Mouse (Mus musculus): ENCODE measurements at regions not wholly inside any gene's neighbourhood (a gene's known extent, or its start where the extent isn't known, plus 50 kb on each side); places are given as distances from the start of the nearest gene placed in this dataset.

DNA sequence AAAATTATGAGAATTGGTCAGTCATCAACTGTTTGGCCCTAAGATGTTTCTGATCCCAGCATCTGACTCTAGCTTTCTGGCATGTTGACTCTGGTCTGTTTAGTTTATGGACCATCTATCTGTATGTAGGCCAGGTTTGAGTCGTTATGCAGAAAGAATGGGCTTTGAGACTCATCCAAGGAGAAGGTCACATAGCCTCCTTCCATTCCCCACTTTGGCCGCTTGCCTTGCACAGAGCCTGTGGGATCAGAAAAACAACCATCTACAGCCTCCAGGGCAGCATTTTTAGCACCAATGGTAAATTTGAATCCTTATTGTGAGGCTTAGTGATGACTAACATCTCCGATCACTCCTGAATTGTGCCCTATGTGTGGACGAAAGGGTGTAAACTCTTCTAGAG lies 257.9 kb upstream of the Id4 start:
- DNase-seq: no peak

DNA sequence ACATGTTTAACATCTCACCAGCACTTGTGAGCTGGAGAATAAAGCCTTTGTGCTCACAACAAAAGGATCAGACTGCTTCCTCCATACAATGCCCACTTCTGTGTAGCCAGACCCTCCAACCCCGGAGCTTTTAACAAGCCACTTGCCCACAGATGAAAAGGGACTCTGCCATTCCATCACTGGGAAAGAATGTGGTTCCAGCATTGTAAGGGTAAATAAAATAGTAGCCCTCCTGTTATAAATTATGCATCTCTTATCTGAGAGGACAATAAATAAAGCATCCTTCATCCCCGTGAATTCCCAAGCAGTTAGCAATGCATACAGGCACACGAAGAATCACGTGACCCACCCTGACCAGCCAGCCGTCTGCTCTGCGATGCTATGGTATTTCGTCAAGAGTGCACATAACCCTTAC lies 247.7 kb upstream of the Id4 start:
- DNase-seq: no peak

- no peak for DNase-seq
Measured at GRCm38 (mm10) chr13:48015296-48015695, 245.7 kb upstream of the Id4 start.

DNA sequence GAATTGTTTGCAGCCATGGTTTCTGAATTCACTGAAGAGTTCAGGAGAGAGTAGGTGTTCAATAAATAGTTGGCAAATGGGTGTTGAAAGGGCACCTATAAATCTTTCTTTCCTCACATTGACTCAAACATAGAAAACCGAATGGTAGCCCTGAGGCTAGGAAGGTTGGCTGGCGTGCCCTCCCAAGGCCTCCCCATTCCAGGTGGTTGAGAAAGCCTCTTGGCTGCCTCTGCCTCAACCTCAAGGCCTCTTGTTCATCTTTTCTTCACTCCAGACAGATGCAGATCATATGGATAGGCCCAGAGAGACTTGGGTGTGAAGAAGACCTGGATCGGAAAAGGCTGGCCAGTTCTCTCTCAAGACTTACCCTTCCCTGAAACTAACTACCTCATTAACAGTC lies 245.0 kb upstream of the Id4 start:
- no peak for DNase-seq

DNA sequence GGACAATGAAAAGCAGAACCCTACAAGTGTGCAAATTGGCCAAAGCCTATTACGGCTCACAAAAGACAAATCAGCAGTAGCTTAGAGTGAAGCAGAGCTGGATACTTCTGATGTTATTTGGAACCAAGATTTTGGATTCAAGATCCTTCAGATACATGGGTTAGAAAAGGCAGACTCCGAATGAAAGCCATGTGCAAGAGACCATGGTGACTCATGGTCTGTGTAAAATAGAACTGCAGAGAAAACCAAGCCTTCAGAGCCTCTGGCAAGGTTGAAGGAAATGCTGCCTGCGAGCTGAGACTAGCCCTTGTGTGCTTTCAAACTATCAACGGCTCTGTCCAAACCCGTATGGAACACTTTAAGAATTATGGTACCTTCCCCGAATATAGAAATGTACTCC lies 244.4 kb upstream of the Id4 start:
- no peak for DNase-seq

- DNase-seq: peak; percentile 12
Measured at GRCm38 (mm10) chr13:48017649-48018048, 243.4 kb upstream of the Id4 start.

DNA sequence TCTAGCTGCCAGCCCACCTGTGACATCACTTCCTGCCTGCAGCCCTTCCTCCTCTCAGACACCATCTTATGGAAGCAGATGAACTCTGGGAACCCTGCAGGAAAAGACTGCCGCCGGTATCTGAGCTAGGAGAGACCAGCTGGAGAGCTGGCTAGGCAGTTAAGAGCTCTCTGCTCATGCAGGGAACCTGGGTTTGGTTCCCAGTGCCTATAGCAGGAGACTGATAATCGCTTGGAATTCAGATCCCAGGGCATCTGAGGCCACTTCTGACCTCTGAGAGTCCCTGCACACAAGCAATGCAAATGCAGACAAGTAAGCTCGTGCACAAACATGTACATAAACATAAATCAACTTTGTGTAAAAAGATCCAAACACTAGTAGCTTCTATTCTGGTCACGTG lies 242.4 kb upstream of the Id4 start:
- DNase-seq: peak; percentile 4

- DNase-seq: no peak
Measured at GRCm38 (mm10) chr13:48022958-48023615, 237.9 kb upstream of the Id4 start.

DNA sequence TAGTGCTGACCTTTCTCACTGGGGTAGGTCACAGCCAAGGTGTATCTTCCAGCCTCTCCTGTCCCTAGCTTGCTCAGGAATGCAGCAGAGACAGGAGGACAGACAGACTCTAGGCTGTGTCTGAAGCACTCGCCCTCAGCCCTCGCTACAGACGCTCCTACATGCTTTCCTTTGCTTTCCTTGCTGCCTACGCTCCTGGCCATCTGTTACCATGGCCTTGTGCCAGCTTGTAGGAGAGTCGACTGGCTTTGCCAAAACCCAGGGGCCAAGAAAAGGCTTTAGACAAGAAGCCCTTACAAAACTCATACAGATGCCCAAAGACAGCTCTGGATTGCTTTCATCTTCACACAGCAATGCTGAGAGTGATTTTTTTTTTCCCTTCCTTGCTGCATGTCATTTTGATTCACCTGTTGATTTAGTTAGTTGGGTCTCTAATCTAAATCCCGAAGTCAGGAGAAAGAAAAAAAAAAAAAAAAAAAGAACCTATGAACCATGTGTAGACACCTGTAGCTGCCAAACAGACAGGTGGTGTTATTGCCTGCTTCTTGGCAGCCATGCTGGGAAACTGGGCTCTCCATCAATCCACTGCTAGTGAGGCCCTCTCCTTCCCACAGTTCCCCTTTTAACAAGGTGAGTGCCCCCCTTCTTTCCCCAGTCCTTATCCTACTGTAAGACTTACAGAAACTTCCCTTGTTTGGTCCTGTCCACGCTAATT lies 233.1 kb upstream of the Id4 start:
- peak; percentile 14 for DNase-seq

DNA sequence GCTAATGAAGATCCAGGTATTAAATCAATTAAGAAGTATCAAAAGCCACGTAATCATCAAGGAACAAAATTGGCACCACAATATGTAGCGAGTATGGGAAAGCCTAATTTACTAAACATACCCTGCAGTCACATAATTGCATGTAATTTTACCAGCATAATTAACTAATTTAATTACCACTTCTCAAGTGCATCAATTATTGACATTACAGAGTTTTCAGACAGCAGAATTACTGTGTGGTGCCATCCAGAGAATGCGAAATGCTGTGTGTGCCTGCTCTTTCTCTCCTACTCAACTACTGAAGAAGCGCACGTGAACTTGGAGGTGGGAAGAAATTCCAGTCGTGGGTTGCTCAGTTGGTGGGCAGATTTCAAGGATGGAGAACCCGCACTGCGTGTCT lies 229.5 kb upstream of the Id4 start:
- no peak for DNase-seq

DNA sequence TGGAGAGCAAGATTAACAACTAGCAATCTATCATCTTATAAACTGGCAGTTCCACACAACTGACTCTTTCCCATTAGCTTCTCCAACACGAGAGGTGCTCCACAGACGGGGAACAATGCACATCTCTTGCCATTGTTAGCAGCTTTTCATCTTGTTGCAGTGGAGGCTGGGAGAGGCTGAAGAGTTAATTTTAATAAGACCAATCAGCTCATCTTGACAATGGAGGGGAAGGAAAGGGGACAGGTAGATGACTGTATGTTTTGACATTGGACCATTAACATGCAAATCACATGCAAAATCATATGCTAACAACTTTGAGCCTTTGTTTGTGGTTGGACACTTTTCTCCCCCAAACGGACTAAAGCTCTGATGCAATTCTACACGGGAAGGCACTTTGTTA lies 218.9 kb upstream of the Id4 start:
- DNase-seq: no peak

GRCm38 (mm10) chr13:48042572-48042971 lies 218.5 kb upstream of the Id4 start:
- DNase-seq: no peak

DNA sequence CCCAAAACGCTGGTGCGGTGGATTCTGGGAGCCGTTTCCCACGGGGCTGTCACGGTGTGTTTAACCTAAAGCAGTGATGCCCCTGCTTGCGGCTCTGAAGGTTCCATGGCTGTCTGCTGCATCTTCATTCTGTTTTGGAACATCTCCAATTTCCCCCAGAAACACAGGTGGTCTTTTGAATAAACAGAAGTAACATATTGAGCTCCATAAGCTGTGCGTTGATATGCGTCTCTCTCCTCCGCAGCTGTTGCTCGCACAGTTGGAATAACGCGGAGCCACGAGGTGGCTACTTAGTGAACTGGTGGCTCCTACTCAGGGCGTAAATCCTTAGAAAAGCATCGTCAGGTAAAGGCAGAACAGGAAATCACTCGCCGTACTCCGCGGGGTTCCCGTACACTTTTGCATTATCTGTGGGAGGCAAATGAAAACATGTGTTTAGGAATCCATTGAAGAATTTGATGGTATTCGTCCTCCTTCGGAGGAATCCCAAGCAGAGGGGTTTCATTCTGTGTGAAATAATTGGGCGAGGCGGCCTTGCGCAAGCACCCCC lies 214.8 kb upstream of the Id4 start:
- no peak for DNase-seq

GRCm38 (mm10) chr13:48049796-48050195 lies 211.2 kb upstream of the Id4 start:
- DNase-seq: no peak

DNA sequence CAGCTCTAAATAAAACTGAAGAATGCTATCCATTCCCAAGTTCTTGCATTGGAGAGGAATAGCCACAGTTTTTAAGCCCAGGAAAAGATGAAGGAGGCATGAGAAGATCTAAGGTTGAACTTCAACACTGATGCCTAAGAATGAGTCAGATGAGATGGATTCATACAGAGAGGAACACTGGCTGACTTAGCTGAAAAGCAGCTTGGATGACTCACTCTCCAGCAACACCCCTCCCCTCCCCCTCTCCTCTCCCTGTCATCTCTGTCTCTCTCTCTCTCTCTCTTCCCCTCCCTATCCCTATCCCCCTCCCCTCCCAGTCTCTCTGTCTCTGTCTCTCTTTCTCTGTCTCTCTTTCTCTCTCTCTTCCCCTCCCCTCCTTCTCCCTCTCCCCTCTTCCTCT lies 186.4 kb upstream of the Id4 start:
- no peak for DNase-seq

- DNase-seq: no peak
Measured at GRCm38 (mm10) chr13:48075315-48075714, 185.7 kb upstream of the Id4 start.

DNA sequence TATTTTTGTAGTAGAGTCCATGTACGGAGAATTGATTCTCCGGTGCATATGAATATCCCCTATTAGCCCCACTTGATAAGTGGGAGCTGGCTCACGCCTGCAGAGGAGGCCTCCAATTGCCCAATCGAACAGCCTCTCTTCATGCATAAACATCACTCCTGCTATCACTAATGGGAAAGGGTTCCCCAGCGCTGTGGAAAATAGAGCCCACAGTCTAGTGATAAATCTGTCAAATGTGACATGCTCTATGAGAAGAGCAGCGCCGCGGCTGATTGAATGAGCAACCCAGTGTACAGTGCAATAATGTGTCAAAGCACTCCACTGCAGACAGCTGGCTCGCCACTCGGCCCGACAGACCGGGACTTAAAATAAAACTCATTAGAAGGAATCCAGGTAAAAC lies 182.8 kb upstream of the Id4 start:
- DNase-seq: no peak

DNA sequence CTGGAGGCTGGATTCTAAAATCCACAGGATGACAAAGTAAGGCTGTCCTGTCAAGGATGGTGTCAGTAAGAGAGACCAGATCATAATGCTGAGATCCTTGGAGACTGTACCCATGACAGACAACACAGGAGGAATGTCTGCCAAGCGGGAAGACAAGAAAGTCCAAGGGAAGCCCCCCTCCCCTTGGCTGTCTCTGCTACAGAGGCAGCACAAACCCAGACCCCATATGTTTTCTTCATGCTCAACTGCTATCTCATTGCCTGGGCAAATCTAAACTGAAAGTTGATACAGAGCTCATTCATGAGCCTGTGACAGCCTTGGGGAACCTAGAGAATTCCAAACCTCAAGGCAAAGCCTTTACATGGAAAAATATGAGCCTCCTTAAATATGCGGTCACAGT lies 177.7 kb upstream of the Id4 start:
- no peak for DNase-seq

DNA sequence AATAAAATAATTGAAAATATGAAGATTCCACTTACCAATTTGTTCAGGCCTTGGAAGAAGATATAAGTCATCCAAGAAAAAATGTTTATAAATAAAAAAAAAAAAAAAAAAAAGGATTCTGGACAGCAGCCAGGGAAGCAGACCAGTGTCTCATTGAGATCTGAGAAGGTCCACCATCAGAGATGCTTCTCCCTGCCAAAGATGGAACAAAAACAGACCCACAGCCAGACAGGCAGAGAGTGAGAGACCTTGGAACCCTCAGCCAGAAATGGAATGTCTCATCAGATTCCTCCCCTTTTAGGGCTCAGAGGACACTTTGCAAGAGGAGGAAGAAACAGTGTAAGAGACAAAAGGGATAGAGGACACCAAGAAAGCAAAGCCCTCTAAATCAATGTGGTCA lies 177.2 kb upstream of the Id4 start:
- DNase-seq: no peak

DNA sequence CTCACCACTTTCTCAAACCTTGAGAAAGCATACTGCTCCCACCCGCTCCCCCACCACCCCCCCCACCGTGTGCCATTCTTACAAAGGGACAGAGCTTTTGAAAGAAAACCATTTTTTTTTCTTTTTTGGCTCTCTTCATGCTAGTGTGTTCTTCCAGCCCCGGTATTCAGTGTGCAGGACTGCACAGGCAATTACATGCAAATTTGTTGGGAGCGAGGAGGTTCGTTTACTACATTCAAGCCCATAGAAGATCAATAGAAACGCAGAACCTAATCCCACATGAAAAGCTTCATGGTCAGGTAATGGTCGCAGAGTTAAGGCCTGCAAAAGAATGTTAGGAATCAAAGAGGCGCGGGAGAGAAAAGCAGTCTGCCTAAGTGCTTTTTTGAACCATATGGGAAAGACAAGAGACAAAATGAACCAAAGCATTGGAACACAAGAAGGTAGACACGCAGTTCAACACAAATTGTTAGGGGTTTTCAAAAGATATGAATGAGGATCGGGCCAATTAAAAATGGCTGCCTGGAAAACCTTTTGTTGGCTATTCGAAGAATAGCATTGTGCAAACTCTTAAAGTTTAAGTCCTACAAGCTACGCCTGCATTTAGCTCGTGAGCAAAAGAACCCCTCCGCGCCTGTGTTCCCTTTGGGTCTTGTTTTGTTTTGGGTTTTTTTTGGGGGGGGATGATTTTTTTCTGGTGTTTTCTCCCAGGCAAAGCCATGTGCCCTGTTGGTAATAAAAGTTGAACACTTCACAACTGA lies 166.6 kb upstream of the Id4 start:
- DNase-seq: no peak

DNA sequence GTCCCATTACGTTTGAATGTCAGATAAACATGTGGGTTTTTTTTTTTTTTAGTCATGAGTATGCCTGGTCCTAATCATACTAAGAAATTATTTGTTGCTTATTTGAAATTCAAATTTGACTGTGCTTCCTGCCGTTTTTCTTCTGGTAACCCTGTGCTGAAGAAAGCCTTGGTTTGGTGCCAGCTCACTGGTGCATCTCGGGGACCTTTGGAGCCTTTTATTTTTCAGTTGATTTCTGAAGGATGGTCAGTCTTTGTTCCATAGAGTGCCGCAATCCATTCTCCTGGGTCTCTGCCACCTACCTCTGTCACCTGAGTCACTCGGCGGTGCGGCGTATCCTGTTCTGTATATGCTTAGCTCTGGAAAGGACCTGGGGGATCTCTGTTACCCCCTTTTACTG lies 158.9 kb upstream of the Id4 start:
- DNase-seq: peak; percentile 75

- DNase-seq: no peak
Measured at GRCm38 (mm10) chr13:48102576-48102975, 158.5 kb upstream of the Id4 start.

- no peak for DNase-seq
Measured at GRCm38 (mm10) chr13:48104766-48105165, 156.3 kb upstream of the Id4 start.

GRCm38 (mm10) chr13:48106946-48107345 lies 154.1 kb upstream of the Id4 start:
- DNase-seq: no peak
